Mouse (Mus musculus) forebrain, postnatal 0 days (tissue): ENCODE data around the gene Kif27. TPM values are rescaled to one million over a fixed set of nuclear protein-coding genes. Genes with fewer than 3 reads are reported as not detected.

Experiments
- ATAC-seq: fragments of 200-750 bp; cut with Nextera tagmentation; 2 replicates; pipeline ENCODE4 v1.8.0; 2017; ENCODE audit warnings: mild to moderate bottlenecking, moderate library complexity
- DNase-seq: peaks from one replicate; pipeline ENCODE4 v3.0.0-alpha.2; 2015
- H3K27ac ChIP-seq: fragments of 300-500 bp; sonication (generic); 2 replicates; pipeline ENCODE4 v1.5.1; 2014; ENCODE audit warnings: low read depth, mild to moderate bottlenecking, antibody characterized with exemption, low read length, moderate library complexity, mixed read lengths
- H3K27me3 ChIP-seq: fragments of 300-500 bp; sonication (generic); 2 replicates; pipeline ENCODE4 v1.6.1; 2014; ENCODE audit warnings: mild to moderate bottlenecking, low read length, mixed read lengths; ENCODE audit not compliant: insufficient read depth
- H3K36me3 ChIP-seq: fragments of 300-500 bp; sonication (generic); 2 replicates; pipeline ENCODE4 v1.6.1; 2014; ENCODE audit warnings: mild to moderate bottlenecking, moderate library complexity; ENCODE audit not compliant: insufficient read depth
- H3K4me1 ChIP-seq: fragments of 300-500 bp; sonication (generic); 2 replicates; pipeline ENCODE4 v1.6.1; 2014; ENCODE audit warnings: antibody characterized with exemption; ENCODE audit not compliant: insufficient read depth
- H3K4me2 ChIP-seq: fragments of 300-500 bp; sonication (generic); 2 replicates; pipeline ENCODE4 v1.6.1; 2014; ENCODE audit warnings: low read depth, mild to moderate bottlenecking, moderate library complexity
- H3K4me3 ChIP-seq: fragments of 300-500 bp; sonication (generic); 2 replicates; pipeline ENCODE4 v1.5.1; 2014; ENCODE audit warnings: low read depth, low read length, mixed read lengths
- H3K9ac ChIP-seq: fragments of 300-500 bp; sonication (generic); 2 replicates; pipeline ENCODE4 v1.6.1; 2014; ENCODE audit warnings: mild to moderate bottlenecking
- H3K9me3 ChIP-seq: fragments of 300-500 bp; sonication (generic); 2 replicates; pipeline ENCODE4 v1.6.1; 2016; ENCODE audit warnings: low read length
- CTCF ChIP-seq: sonication (generic); IDR thresholded peaks from 2 replicates; pipeline ENCODE4 v1.5.1; 2016; ENCODE audit warnings: antibody characterized with exemption, control low read depth, low read depth
- WGBS: fragments of 180-500 bp; shearing (Covaris S2); extraction: QIAGEN DNeasy Blood & Tissue Kit; methylation state at CpG from one replicate; pipeline ENCODE4 v1.1.7; 2014; 5-methylcytosine and 5-hydroxymethylcytosine counted together
- polyA plus RNA-seq: library from polyadenylated mRNA; unstranded; fragments of >200 nt; fragmentation: Nextera tagmentation; extraction: Ambion mirVana; gene quantifications from 2 replicates; pipeline ENCODE4 v1.2.1, GENCODE M21; 2015
- total RNA-seq: library from RNA; depleted of rRNA; stranded (reverse); fragments of >200 nt; gene quantifications from 2 replicates; pipeline ENCODE4 v1.2.3, GENCODE M21; 2014

Gene Kif27
- total and polyA plus RNA-seq, 2 experiments from 2014 or later, result 2.0 to 5.2 TPM

DNA sequence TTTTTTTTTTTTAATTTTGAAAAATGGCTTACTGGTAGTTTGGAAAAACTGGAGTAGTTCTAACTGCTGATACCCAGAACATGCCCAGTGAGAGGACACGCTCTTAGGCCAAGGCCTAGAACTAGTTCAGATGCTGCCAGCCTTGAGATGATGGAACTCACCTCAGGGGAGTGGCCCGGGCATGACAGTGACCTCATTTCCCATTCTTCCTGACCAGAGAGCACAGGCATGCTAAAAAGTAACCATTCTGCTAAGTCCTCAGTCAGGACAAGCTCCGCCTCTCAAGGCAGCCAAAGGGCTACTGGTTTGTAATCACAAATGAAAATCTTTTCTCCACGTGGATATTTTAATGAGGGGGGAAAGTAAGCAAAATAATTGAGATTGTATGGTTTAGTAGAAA, 77.0 kb downstream of the Kif27 start:
- no peak for TF ChIP-seq CTCF
- ATAC-seq (no peak), DNase-seq (no peak)
- Histone ChIP-seq H3K9ac (no peak overlapping the region), H3K4me1 (no peaks in the 10 kb centered on the region), H3K27ac (no peak overlapping the region), H3K4me2 (no peak overlapping the region), H3K4me3 (no peak overlapping the region), H3K36me3 (no peaks in the 10 kb centered on the region), H3K9me3 (no peaks in the 10 kb centered on the region), H3K27me3 (no peaks in the 10 kb centered on the region)
- 75% methylated on average over 4 of the region's 4 CpGs for WGBS

DNA sequence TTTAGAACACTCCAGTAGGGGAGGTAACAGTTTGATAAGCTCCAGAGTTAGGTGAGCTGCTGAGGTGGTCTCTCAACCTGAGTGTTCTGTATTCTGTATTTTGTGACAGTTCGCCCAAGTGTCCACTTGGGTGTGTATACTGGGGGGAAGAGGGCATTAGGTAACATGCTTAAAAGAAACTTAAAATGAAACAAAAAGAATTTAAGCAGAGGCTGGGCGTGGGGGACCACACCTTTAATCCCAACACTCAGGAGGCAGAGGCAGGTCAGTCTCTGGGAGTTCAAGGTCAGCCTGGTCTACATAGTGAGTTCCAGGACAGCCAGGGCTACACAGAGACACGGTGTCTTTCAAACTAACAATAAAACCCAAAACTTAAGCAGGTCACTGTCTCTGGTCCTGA, 78.4 kb downstream of the Kif27 start:
- WGBS, result 88% methylated on average over 3 of the region's 3 CpGs
- no peaks in the 10 kb centered on the region for H3K4me1 ChIP-seq
- H3K27ac ChIP-seq, result no peak overlapping the region
- TF ChIP-seq CTCF, result no peak
- no peak overlapping the region for H3K9ac ChIP-seq
- no peaks in the 10 kb centered on the region for H3K9me3 ChIP-seq
- H3K4me2 ChIP-seq, result no peak overlapping the region
- no peaks in the 10 kb centered on the region for H3K27me3 ChIP-seq
- DNase-seq (no peak), ATAC-seq (no peak)
- no peaks in the 10 kb centered on the region for H3K36me3 ChIP-seq
- H3K4me3 ChIP-seq, result no peak overlapping the region

DNA sequence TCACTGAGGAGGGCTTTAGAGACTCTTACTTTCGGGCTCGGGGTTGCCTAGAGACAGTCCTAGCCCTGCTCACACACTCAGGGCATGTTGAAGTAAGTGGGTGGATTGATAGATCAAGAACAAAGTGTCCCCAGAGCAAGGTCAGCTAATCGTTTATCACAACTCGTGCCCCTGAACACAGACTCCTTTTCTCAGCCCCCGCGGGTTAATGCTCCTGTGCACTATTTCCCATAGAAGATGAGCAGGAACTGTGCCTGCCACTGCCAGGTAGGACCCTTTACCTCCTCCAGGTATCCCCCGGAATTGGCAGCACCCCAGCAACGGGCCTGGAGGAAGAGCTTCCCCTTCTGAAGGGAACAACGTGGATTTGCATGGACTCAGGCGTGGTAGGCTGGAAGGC, 82.7 kb downstream of the Kif27 start:
- Histone ChIP-seq H3K4me3 (no peak overlapping the region), H3K27ac (no peak overlapping the region), H3K27me3 (no peaks in the 10 kb centered on the region), H3K9ac (no peak overlapping the region), H3K9me3 (no peaks in the 10 kb centered on the region), H3K4me1 (no peaks in the 10 kb centered on the region), H3K36me3 (no peaks in the 10 kb centered on the region), H3K4me2 (no peak overlapping the region)
- DNase-seq (no peak), ATAC-seq (no peak)
- no peak for TF ChIP-seq CTCF
- 82% methylated on average over 10 of the region's 10 CpGs for WGBS

DNA sequence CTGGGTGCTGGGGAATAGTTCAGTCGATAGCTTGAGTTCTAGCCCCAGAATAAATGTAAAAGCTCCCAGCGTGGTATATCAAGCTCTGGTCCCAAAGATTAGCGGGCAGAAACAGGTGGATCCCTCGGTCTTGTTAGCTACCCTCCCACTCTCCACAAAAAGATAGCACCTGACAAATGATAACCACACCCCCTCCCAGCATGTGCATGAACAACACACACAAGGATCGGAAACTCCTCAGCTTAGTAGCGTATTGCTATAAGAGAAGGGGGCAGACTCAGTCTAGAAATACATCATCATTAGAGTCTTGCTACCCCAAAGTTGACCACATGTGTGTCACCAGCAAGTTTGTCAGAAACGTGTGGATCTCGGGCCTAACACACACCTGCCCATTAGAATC, 83.3 kb downstream of the Kif27 start, which contains the start of gene Gkap1:
Gkap1 (minus strand) TSS at position 101 of the 400 bp plus-strand sequence.
- WGBS, result 77% methylated on average over 8 of the region's 8 CpGs
- no peak for DNase-seq

DNA sequence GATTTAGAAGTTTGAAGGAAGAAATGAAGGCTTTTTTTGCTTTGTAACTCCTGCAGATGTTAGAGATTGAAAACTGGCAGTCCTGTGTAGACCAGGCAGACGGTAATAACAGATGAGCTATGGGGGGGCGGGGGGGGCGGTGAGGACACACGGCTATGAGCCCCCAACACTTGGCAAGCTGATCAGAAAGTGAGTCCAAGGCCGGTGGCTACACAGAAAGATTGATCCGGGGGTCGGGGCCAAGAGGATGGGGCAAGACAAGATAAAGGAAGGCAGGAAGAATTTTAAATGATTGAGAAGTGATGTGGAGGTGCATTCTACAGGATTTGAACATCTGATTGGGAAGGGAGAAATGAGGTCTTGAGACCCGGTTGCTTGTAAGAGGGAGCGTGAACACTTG, 83.8 kb downstream of the Kif27 start:
- Histone ChIP-seq H3K27ac (no peak overlapping the region), H3K9ac (peak overlapping the region; percentile 66; the same call in 1 of the 2 replicates), H3K9me3 (no peaks in the 10 kb centered on the region), H3K4me3 (peak overlapping the region; percentile 83), H3K4me1 (no peaks in the 10 kb centered on the region), H3K27me3 (no peaks in the 10 kb centered on the region), H3K4me2 (peak overlapping the region; percentile 78), H3K36me3 (no peaks in the 10 kb centered on the region)
- DNase-seq (no peak), ATAC-seq (no peak)
- WGBS, result 20% methylated on average over 9 of the region's 9 CpGs
- no peak for TF ChIP-seq CTCF

More for the DNA sequence above, 83.3 kb downstream of the Kif27 start, which contains the start of gene Gkap1:
- Histone ChIP-seq H3K27me3 (no peaks in the 10 kb centered on the region), H3K9me3 (no peaks in the 10 kb centered on the region), H3K4me2 (peak within 1 kb of the TSS; percentile 78), H3K4me3 (peak within 1 kb of the TSS; percentile 83), H3K36me3 (no peaks in the 10 kb centered on the region), H3K27ac (peak within 1 kb of the TSS; percentile 80), H3K4me1 (no peaks in the 10 kb centered on the region), H3K9ac (peak within 1 kb of the TSS; percentile 66)
- TF ChIP-seq CTCF, result no peak
- ATAC-seq, result no peak

DNA sequence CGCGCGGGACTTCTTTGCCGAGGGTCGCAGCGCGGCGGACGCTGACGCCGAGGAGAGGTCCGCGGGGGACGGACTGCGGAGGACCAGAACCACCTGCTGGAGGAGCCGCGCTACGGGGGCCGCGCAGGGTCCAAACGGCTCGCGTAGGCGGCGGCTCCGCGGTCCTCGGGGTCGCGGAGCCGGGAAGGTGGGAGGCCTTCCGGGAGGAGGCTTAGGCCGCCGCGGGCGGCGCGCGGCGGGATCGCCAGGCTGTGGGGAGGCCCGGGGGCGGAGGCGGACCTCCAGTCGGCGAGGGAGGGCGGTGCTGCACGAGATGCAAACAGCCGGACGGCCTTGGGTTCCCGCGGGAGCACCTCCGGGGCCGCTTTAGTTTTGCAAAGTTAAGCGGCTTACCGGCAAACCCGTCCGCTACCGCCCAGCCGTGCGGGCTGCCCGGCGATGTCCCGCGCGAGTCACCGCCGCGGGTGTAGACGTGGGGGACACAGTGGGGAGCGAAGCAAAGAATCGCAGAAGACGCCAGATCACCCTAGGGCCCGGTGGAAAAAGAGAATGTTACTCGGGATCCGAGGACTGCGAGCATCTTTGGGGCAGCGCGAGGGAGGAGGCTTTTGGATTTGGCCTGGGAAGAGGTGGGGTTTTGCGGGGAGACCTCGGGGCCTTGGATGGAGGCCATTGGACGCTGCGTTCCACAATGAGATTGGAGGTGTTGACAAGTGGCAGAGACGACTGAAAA, 84.5 kb downstream of the Kif27 start:
- no peaks in the 10 kb centered on the region for H3K9me3 ChIP-seq
- DNase-seq, result peak; percentile 70
- no peak for TF ChIP-seq CTCF
- no peaks in the 10 kb centered on the region for H3K4me1 ChIP-seq
- H3K4me3 ChIP-seq, result peak overlapping the region; percentile 83
- peak overlapping the region; percentile 80 for H3K27ac ChIP-seq
- peak overlapping the region; percentile 66 for H3K9ac ChIP-seq
- H3K27me3 ChIP-seq, result no peaks in the 10 kb centered on the region
- WGBS, result under 1% methylated on average over 81 of the region's 84 CpGs
- no peaks in the 10 kb centered on the region for H3K36me3 ChIP-seq
- peak; percentile 80 for ATAC-seq
- peak overlapping the region; percentile 78 for H3K4me2 ChIP-seq

DNA sequence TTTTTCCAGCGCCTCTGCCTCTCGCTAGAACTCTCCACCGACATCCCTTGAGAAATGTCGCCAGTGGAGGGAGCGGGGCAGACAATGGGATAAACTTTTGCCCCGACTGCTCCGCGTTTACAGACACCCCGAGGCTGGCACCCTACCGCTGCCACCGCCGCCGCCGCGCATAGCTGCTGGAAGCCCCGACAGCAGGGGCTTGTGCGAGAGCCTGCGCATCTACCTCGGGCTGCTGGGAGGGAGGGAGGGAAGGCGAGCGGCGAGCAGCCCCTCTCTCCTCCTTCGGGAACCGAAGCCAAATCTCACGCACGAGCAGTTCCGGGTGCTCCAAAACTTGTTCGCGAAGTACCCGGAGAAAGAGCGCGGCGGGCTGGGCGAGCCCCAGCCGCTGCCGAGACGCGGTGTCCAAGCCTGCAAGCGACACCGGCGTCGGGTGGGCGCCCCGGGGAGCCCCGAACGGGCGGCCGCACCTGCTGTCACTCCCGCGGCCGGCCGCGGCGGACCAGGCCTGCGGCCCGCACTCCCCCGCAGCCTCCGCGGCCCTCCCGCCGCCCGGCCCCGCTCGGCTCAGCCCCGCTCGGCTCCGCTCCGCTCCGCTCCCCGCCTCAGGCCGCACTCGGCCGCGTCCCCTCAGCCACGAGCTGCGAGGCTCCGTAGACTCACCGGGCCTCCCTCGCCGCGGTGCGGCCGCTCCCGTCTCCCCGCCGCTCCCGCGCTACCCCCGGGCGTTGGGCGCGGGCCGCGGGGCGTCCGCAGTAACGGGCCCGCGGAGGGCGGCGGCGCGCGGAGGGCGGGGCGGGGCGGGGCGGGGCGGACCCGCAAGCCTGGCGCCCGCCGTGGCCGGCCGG, 85.3 kb downstream of the Kif27 start:
- ATAC-seq (peak; percentile 77), DNase-seq (peak; percentile 67)
- Histone ChIP-seq H3K4me3 (peak overlapping the region; percentile 83), H3K27me3 (no peaks in the 10 kb centered on the region), H3K36me3 (no peaks in the 10 kb centered on the region), H3K4me2 (peak overlapping the region; percentile 78), H3K4me1 (no peaks in the 10 kb centered on the region), H3K9ac (peak overlapping the region; percentile 66), H3K9me3 (no peaks in the 10 kb centered on the region), H3K27ac (peak overlapping the region; percentile 80)
- 1% methylated on average over 91 of the region's 115 CpGs for WGBS
- no peak for TF ChIP-seq CTCF
